Mouse (Mus musculus) splenic B cell, adult 2 months (primary cell): ENCODE results near the gene Cox7a2l.
A peak's percentile ranks its signal among the peaks of the same experiment; 100 is the strongest.

Experiments
- DNase-seq: peaks from one replicate; pipeline ENCODE4 v3.0.0-alpha.2; 2011; ENCODE audit warnings: low read depth, low spot score
- H3K27me3 ChIP-seq: 2 replicates; pipeline ENCODE4 v1.6.1; 2012; ENCODE audit warnings: mild to moderate bottlenecking, low read length, moderate library complexity, mixed read lengths; ENCODE audit not compliant: control insufficient read depth, poor library complexity, insufficient read depth, severe bottlenecking
- H3K36me3 ChIP-seq: 2 replicates; pipeline ENCODE4 v1.6.1; 2012; ENCODE audit warnings: mild to moderate bottlenecking, low read length, moderate library complexity, mixed read lengths; ENCODE audit not compliant: control insufficient read depth, poor library complexity, insufficient read depth, severe bottlenecking

The Cox7a2l gene

DNA sequence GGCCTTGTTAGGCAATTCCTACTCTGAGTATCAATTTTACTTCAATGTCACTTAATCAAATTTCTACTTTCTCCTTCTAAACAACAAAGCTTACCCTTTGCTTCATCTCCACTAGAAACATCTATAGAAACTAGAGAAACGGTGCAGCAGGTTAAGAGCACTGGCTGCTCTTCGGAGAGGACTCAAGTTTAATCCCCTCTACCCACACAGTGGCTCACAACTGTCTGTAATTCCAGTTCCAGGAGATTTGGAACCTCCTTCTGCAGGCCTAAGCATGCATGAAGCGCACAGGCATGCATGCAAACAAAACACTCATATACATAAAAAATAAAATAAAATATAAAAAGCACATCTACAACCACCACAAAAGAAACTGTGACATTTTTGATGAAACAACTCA lies 5.0 kb downstream of the Cox7a2l start:
- DNase-seq = no peak
- Histone ChIP-seq H3K36me3 (no peaks in the 10 kb centered on the region), H3K27me3 (no peaks in the 10 kb centered on the region)

DNA sequence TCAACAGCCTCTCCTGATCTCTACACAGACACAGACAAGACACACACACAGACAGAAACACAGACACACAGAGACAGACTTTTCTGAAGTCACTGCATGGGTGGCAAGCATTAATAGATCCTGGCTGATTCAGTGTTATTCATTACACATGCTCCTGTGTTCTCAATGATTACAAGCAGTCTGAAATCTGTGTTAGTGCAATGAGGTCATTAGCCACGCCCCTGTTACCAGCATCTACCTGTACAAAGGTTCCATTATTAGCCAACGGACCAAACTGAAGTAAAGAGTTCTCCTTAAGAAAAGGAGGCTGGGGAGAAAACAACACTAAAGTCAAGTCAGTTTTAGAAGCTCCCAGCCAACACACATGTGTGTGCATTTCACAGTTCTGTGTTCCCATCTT lies 13.4 kb downstream of the Cox7a2l start:
- DNase-seq = no peak
- Histone ChIP-seq H3K36me3 (peaks cover 7% of the 10 kb centered on the region; the same call in 1 of the 2 replicates), H3K27me3 (no peaks in the 10 kb centered on the region)

DNA sequence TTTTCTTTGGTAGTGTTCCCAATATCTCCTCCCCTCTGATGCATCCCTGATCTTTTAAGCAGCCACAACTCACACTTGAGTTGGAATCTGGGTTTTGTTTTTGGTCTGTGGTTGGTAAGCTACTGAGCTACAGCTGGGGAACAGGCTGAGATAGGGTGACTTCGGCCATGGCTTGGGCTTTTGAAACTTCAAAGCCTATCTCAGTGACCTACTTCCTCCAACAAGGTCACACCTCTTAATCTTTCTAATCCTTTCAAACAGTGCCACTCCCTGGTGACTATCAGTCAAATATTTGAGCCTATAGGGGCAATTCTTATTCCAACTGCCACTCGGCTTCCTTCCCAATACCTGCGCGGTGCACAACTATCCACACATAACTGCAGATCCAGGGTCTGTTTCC lies 17.4 kb downstream of the Cox7a2l start:
- H3K36me3 ChIP-seq = peaks cover 7% of the 10 kb centered on the region; the same call in 1 of the 2 replicates
- H3K27me3 ChIP-seq = no peaks in the 10 kb centered on the region
- no peak for DNase-seq

DNA sequence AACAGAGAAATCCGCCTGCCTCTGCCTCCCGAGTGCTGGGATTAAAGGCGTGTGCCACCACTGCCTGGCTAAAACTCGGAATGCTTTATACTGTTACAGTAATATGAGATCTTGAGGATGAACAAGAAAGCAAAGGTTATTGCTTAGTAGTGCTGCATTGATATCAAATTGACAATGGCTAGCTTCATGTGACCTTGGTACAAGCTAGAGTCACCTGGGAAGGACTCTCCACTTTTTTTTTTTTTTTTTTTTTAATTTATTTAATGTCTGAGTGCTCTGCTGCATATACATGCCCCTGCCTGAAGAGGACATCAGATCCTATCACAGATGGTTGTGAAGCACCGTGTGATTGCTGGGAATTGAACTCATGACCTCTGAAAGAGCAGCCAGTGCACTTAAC lies 18.2 kb downstream of the Cox7a2l start:
- DNase-seq = no peak
- Histone ChIP-seq H3K27me3 (no peaks in the 10 kb centered on the region), H3K36me3 (peaks cover 7% of the 10 kb centered on the region; the same call in 1 of the 2 replicates)

DNA sequence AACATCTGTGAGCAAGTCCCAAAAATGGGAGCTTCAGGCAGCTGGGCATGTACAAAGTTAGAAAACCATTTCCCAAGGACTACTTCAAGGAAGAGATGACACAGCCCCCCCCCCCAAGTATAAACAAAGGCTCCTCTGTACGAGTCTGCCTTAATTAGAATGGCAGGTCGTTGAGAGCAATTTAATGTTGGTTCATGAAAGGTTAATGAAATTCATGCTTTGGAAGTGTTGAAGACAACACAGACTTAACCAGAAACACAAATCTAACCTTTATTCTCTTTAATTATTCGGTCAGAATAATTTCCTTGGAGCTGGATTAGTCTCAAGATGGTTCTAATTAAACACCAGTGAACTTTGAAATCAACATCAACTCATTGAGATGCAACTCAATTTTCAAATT lies 29.4 kb downstream of the Cox7a2l start:
- Histone ChIP-seq H3K27me3 (no peaks in the 10 kb centered on the region; the same call in 1 of the 2 replicates), H3K36me3 (no peaks in the 10 kb centered on the region)
- no peak for DNase-seq

DNA sequence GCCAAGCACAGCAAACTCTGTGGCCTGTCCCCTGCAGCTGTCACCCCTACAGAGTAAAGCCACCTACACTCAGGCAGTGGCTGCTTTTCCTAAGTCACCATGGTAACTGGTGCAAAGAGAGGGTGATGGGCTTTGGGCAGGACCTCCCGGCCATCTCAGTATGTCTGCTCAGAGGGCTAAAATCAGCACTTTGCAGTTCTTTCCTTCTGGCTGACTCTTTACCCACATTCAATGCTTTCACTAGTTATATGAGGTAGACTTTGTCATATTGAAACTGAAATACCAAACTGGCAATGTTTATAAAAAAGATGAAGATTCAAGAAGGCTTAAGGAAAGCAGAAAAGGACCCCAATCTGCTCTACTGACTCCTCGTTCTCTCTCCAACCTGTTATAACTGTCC lies 33.3 kb downstream of the Cox7a2l start:
- peaks cover 7% of the 10 kb centered on the region for H3K36me3 ChIP-seq
- no peak for DNase-seq

DNA sequence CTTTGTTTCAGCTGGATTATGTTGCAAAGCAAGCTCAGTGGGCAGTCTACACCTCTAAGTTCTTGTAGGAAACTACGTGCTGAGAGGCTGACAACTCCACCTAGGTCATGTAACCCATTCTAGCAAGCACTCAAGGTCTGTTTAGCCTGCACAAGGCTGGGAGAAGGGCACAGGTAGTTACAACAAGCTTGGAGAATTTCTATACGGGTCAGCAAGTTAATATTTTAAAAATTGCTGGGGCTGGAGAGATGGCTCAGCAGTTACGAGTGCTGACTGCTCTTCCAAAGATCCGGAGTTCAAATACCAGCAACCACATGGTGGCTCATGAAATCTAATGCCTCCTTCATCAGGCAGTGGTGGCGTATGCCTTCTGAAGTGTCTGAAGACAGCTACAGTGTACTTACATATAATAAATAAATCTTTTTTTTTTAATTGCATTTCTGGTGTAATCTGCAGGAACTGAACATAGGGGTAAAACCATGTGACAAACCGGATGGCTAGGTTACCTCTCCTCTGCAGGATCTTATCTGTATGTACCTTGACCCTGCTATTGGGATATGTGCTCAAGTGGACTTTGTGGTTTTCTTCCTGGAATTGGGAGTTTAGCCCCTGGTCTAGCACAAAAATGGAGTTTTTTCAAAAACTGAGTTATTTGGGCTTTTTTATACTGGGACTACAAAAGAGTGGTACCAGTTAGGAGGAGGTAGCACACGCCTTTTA lies 34.2 kb downstream of the Cox7a2l start:
- Histone ChIP-seq H3K36me3 (peaks cover 7% of the 10 kb centered on the region), H3K27me3 (no peaks in the 10 kb centered on the region; the same call in 1 of the 2 replicates)
- DNase-seq = no peak

More for the DNA sequence above, 33.3 kb downstream of the Cox7a2l start:
- H3K27me3 ChIP-seq = no peaks in the 10 kb centered on the region; the same call in 1 of the 2 replicates

DNA sequence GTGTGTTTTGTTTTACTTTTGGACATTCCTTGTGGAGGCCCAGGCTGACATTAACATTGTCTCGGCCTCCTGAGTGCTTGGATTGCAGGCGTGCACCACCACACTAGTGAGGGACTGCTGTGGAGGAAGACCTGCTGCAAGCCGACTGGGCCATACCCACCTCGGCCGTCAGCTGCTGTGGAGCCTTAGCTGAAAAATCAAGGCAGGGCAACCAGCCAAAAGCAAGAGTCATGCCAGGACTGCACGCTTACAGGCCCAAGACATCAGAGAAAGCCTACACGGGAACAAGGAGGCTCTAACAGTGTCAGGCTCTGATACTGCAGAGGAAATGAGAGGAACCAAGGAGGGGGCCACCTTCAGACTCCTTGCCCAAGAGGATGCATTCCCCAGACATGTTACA lies 35.6 kb downstream of the Cox7a2l start:
- no peak for DNase-seq
- no peaks in the 10 kb centered on the region; the same call in 1 of the 2 replicates for H3K27me3 ChIP-seq
- peaks cover 7% of the 10 kb centered on the region for H3K36me3 ChIP-seq

DNA sequence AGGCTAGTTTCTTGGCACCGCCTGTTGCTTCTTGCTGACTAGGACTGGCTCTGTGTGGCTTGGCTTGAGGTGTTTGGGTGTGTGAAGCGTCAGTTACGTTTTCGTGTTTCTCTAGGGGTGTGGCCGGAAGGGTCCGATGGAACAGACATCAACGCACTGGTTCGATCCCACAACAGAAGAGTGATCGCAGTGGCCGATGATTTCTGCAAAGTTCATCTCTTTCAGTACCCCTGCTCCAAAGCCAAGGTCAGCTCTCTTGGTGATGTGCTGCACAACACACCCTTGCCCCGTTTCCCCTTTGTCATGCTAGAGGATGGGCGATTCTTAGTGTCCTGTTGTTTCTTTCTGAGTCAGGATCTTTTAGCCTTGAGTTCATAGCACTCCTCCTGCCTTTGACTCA lies 40.0 kb downstream of the Cox7a2l start:
- peaks cover 21% of the 10 kb centered on the region for H3K36me3 ChIP-seq
- H3K27me3 ChIP-seq = no peaks in the 10 kb centered on the region
- no peak for DNase-seq

DNA sequence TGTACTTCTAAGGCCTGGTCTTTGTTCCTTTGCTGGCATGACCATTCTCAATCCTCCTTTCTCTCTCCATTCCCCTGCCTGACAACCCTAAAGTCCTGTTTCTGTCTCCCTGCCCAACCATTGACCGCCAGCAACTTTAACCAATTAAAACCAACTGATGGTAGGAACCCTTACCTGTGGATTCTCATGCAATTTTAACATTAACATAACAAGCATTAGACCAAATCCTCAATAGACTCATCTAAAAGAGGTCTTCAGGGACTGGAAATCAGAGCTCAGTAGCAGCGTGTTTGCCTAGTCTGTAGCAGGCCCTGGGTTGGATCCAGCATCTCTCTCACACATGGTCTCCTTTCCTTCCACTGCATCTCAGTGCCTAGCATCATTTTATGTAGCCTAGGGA lies 47.5 kb downstream of the Cox7a2l start:
- peaks cover 13% of the 10 kb centered on the region for H3K36me3 ChIP-seq
- no peaks in the 10 kb centered on the region for H3K27me3 ChIP-seq
- DNase-seq = no peak

DNA sequence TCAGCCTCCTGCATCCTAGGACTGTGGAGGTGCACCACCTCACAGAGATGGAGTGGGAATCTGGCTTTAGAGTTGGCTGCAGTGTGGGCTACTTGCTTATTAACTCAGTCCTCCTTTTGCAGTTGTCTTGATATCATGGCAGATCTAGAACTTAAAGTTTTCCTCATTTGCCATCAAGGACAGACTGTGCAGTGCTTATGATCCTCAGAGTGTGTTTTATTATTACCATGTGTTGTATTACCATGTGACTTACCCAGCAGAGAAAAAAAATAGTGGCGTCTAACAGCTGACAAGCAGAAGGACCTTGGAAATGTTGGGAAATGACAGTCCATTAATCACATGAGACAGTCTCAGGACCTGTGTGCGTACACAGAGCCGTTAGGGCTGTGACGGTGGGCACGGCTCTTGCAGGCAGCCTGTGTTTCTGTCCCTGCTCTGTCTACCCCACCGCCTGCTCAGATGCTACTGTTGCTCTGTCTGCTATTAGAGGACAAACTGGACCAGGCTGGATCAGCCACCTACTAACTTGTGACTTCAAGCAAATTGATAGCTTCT lies 50.4 kb downstream of the Cox7a2l start:
- no peak for DNase-seq
- Histone ChIP-seq H3K36me3 (peaks cover 8% of the 10 kb centered on the region; the same call in 1 of the 2 replicates), H3K27me3 (no peaks in the 10 kb centered on the region)

DNA sequence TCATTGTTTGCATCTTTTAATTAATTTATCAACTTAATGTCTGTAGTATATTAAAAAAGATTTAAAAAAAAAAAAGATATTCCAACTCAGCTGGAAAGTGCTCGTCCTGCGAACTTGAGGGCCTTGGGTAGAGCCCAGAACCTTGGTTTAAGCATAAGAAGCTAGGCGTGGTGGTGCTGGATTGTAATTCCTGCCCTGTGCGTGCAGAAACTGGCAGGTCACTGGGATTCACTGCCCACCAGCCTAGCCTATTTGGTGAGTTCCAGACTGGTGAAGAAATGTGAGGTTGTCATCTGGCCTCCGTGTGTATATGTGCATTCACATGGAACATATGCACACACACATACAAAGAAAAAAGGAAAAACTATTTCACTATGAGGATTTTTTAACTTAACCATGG lies 51.2 kb downstream of the Cox7a2l start:
- Histone ChIP-seq H3K27me3 (no peaks in the 10 kb centered on the region), H3K36me3 (peaks cover 10% of the 10 kb centered on the region; the same call in 1 of the 2 replicates)
- no peak for DNase-seq

DNA sequence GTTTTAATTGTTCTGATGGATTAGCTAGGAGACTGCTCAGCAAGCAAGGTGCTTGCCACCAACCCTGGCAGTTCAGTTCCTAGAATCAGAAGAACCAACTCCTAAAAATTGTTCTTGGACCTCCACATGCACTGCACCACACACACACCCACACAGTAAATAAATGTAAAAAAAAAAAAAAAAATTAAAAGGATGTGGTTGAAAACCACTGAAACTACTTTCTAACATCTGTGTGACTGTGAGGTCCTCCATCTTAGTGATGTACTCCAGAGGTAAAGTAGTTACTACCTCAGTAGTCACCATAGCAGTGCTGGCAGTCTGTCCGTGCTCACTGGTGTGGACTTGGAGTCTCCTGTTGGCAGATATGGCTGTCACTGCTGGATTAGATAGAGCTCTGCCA lies 59.9 kb downstream of the Cox7a2l start:
- DNase-seq = peak; percentile 30
- Histone ChIP-seq H3K36me3 (peaks cover 24% of the 10 kb centered on the region), H3K27me3 (no peaks in the 10 kb centered on the region)

DNA sequence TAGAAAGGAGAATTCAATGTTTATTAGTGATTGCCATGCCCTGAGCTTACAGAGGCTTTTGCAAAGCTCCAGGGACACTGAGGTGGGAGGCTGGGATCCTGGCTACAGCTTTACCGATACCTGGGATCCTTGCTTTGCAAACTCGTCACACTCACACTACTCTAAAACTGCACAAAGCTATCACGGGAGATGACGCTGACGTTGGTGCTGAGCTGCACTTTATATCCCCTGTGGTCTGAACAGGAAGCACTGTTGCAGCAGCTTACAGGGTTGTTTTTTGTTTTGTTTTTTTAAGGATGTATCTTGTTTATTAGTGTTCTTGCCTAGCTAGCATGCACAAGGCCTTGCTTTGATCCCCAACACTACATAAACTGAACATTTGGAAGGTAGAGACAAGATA lies 63.5 kb downstream of the Cox7a2l start:
- Histone ChIP-seq H3K36me3 (peaks cover 26% of the 10 kb centered on the region), H3K27me3 (no peaks in the 10 kb centered on the region)
- no peak for DNase-seq

DNA sequence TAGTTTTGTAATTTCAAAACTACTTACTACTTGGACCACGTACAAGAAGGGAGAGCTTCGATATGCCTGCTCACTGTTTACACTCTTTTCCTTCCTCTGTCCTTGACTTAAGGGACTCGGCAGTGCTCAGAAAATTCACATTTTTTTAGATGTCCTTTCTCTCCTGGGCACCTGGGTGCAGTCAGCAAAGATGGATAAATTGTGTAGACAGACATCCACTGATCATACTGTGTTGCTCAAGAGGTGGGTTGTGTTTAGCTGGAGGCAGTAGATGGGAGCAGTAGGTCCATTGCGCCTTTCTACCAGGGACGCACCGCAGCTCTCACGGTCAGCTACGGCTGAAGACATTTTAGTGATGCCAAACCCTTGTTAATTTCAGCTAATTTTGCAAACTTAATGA lies 64.7 kb downstream of the Cox7a2l start:
- Histone ChIP-seq H3K36me3 (peaks cover 23% of the 10 kb centered on the region), H3K27me3 (no peaks in the 10 kb centered on the region)
- no peak for DNase-seq
